Mouse (Mus musculus): ENCODE measurements around the gene Gm21954. TPM values are rescaled to one million over a fixed set of nuclear protein-coding genes. Genes with fewer than 3 reads are reported as not detected.

The Gm21954 gene
- total and polyA plus RNA-seq, 3 experiments, result not detected

DNA sequence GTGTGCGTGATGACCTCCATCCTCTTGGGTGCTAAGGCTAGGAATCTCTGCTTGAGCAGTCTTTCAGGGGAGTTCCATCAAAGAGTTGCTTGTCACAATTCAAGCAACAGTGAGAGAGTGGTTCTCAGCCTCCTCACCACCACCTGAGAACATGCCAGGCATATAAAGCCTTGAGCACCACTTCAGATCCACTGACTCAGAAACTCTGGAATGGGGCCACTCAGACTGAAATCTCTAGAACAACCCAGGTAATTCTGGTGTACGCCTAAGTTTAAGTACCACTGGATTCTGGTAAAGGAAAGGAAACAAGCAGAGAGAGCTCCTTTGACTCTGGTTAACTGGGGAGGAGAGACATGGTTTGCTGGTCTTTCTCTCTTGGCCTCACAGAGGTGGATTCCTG is 19.5 kb downstream of the Gm21954 start:
- DNase-seq (ENCODE audit: extremely low read depth), result no peak
- H3K36me3 ChIP-seq (replicated peaks in 1 of 2; ENCODE audit: control insufficient read depth in 1 of 2, insufficient read depth in 1 of 2, low read length in 1 of 2), result no peaks in the 10 kb centered on the region
- H3K4me1 ChIP-seq (ENCODE audit: control insufficient read depth in 1 of 2, insufficient read depth in 2 of 2), result no peaks in the 10 kb centered on the region
- H3K4me3 ChIP-seq (replicated peaks in 1 of 3; ENCODE audit: low read depth in 2 of 3, low read length in 2 of 3, poor library complexity in 1 of 3), result no peak overlapping the region
- H3K27ac ChIP-seq (ENCODE audit: insufficient read depth, low read depth), result no peak overlapping the region
- dilution Hi-C loops (cut with MboI; ENCODE audit: extremely low pct_ligation_motif_present, extremely low pct_unique_long_range_greater_than_20kb, low sequenced_read_pairs) (no loop called here), in situ Hi-C loops (cut with MboI; ENCODE audit: low pct_ligation_motif_present, low pct_unique_long_range_greater_than_20kb, low sequenced_read_pairs) (no loop called here)
- H3K4me2 ChIP-seq (ENCODE audit: insufficient read depth, low read depth, poor library complexity, severe bottlenecking), result no peak overlapping the region
- TF ChIP-seq JUN (IDR thresholded peaks at IDR 0.05; ENCODE audit: insufficient read depth, low read depth, low read length), result no peak
- TF ChIP-seq MEF2A (IDR thresholded peaks at IDR 0.05; ENCODE audit: borderline replicate concordance, low read depth, low read length), result no peak
- H3K9me3 ChIP-seq (replicated peaks; ENCODE audit: low read length), result peaks cover 71% of the 10 kb centered on the region
- no peaks in the 10 kb centered on the region for H3K79me2 ChIP-seq (replicated peaks; ENCODE audit: control insufficient read depth, extremely low read depth, insufficient read depth, poor library complexity, severe bottlenecking)
- no peak overlapping the region for H3K9ac ChIP-seq (ENCODE audit: insufficient read depth, low read depth)
- H3K27me3 ChIP-seq (replicated peaks), result no peaks in the 10 kb centered on the region

DNA sequence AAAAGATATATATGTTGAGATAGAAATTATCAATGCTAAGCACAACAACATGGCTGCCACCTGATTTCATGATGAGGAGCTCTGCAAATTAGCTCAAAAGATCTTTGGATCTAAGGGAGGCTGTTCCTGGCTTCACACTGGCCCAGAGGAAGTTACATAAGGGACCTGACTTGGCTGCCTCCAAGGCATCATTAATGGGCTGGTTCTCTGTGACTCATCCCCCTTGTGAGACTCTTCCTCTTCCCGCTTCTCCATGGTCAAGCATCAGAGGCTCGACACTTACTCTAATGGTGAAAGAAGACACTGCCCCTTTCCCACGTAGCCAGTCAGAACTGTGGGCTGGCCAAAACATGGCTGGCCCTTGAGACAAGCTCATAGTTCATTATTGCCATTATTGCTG is 20.1 kb downstream of the Gm21954 start:
- no peak for TF ChIP-seq ZMIZ1 (IDR thresholded peaks at IDR 0.05; ENCODE audit: low read depth, low read length)
- TF ChIP-seq KAT2A (IDR thresholded peaks at IDR 0.05; ENCODE audit: insufficient replicate concordance, low read length), result no peak
- TF ChIP-seq ELF1 (IDR thresholded peaks at IDR 0.05; ENCODE audit: low read depth, low read length), result no peak
- TF ChIP-seq MXI1 (IDR thresholded peaks at IDR 0.05; ENCODE audit: low read depth, low read length), result no peak
- no peak for TF ChIP-seq E2F4 (IDR thresholded peaks at IDR 0.05; ENCODE audit: insufficient replicate concordance, low read depth, low read length)
- TF ChIP-seq JUND (conservative IDR thresholded peaks at IDR 0.05; ENCODE audit: low read depth, low read length), result no peak
- TF ChIP-seq MAX (IDR thresholded peaks at IDR 0.05; ENCODE audit: low read length), result no peak
- TF ChIP-seq EP300 (IDR thresholded peaks at IDR 0.05; ENCODE audit: low read length), result no peak
- no peak for TF ChIP-seq POLR2AphosphoS2 (IDR thresholded peaks at IDR 0.05; ENCODE audit: low read depth, low read length)
- no peak for TF ChIP-seq ZC3H11A (IDR thresholded peaks at IDR 0.05; ENCODE audit: low read depth, low read length)
- no peak for TF ChIP-seq SMC3 (IDR thresholded peaks at IDR 0.05; ENCODE audit: low read depth, low read length)
- no peak for TF ChIP-seq MEF2A (IDR thresholded peaks at IDR 0.05; ENCODE audit: borderline replicate concordance, low read depth, low read length)
- H3K27me3 ChIP-seq (replicated peaks), result no peaks in the 10 kb centered on the region
- dilution Hi-C loops (cut with MboI; ENCODE audit: extremely low pct_ligation_motif_present, extremely low pct_unique_long_range_greater_than_20kb, low sequenced_read_pairs), result no loop called here

GRCm38 (mm10) chr3:55451035-55451434 is 21.0 kb downstream of the Gm21954 start:
- no peak overlapping the region for H3K27ac ChIP-seq (ENCODE audit: insufficient read depth, low read depth)
- no peak for DNase-seq (ENCODE audit: extremely low read depth)
- H3K4me1 ChIP-seq (ENCODE audit: control insufficient read depth in 1 of 2, insufficient read depth in 2 of 2), result no peaks in the 10 kb centered on the region
- no peaks in the 10 kb centered on the region for H3K27me3 ChIP-seq (replicated peaks)
- H3K79me2 ChIP-seq (replicated peaks; ENCODE audit: control insufficient read depth, extremely low read depth, insufficient read depth, poor library complexity, severe bottlenecking), result no peaks in the 10 kb centered on the region
- no peak overlapping the region for H3K9ac ChIP-seq (ENCODE audit: insufficient read depth, low read depth)
- in situ Hi-C loops (cut with MboI; ENCODE audit: low pct_ligation_motif_present, low pct_unique_long_range_greater_than_20kb, low sequenced_read_pairs), result no loop called here
- H3K4me2 ChIP-seq (ENCODE audit: insufficient read depth, low read depth, poor library complexity, severe bottlenecking), result no peak overlapping the region
- H3K4me3 ChIP-seq (replicated peaks in 1 of 3; ENCODE audit: low read depth in 2 of 3, low read length in 2 of 3, poor library complexity in 1 of 3), result no peak overlapping the region
- peaks cover 70% of the 10 kb centered on the region for H3K9me3 ChIP-seq (replicated peaks; ENCODE audit: low read length)
- no peaks in the 10 kb centered on the region for H3K36me3 ChIP-seq (replicated peaks in 1 of 2; ENCODE audit: control insufficient read depth in 1 of 2, insufficient read depth in 1 of 2, low read length in 1 of 2)
- dilution Hi-C loops (cut with MboI; ENCODE audit: extremely low pct_ligation_motif_present, extremely low pct_unique_long_range_greater_than_20kb, low sequenced_read_pairs), result no loop called here
- TF ChIP-seq RAD21 (IDR thresholded peaks at IDR 0.05; ENCODE audit: low read depth, low read length) (no peak), CTCF (conservative IDR thresholded peaks at IDR 0.05 in 1 of 2, IDR thresholded peaks at IDR 0.05 in 1 of 2; ENCODE audit: low read depth in 2 of 2, low read length in 2 of 2) (no peak), EP300 (IDR thresholded peaks at IDR 0.05; ENCODE audit: low read length) (no peak), ZC3H11A (IDR thresholded peaks at IDR 0.05; ENCODE audit: low read depth, low read length) (no peak), UBTF (IDR thresholded peaks at IDR 0.05; ENCODE audit: low read depth, low read length) (no peak), KAT2A (IDR thresholded peaks at IDR 0.05; ENCODE audit: insufficient replicate concordance, low read length) (no peak), GABPA (IDR thresholded peaks at IDR 0.05; ENCODE audit: insufficient replicate concordance, low read depth, low read length) (no peak), MEF2A (IDR thresholded peaks at IDR 0.05; ENCODE audit: borderline replicate concordance, low read depth, low read length) (no peak), JUN (IDR thresholded peaks at IDR 0.05; ENCODE audit: insufficient read depth, low read depth, low read length) (no peak), MAZ (IDR thresholded peaks at IDR 0.05; ENCODE audit: low read depth, low read length) (no peak), CHD2 (IDR thresholded peaks at IDR 0.05; ENCODE audit: low read length) (no peak), ETS1 (conservative IDR thresholded peaks at IDR 0.05; ENCODE audit: low read depth, low read length) (no peak), MAX (IDR thresholded peaks at IDR 0.05; ENCODE audit: low read length) (no peak), ZKSCAN1 (IDR thresholded peaks at IDR 0.05; ENCODE audit: borderline replicate concordance, low read depth, low read length) (no peak), ZNF384 (IDR thresholded peaks at IDR 0.05; ENCODE audit: low read depth, low read length) (no peak), TBP (conservative IDR thresholded peaks at IDR 0.05; ENCODE audit: low read depth, low read length) (no peak), TCF12 (IDR thresholded peaks at IDR 0.05; ENCODE audit: low read depth, low read length) (no peak)

More for the DNA sequence above, 20.1 kb downstream of the Gm21954 start:
- H3K27ac ChIP-seq (ENCODE audit: insufficient read depth, low read depth), result no peak overlapping the region
- H3K9me3 ChIP-seq (replicated peaks; ENCODE audit: low read length), result peaks cover 72% of the 10 kb centered on the region
- H3K4me2 ChIP-seq (ENCODE audit: insufficient read depth, low read depth, poor library complexity, severe bottlenecking), result no peak overlapping the region
- in situ Hi-C loops (cut with MboI; ENCODE audit: low pct_ligation_motif_present, low pct_unique_long_range_greater_than_20kb, low sequenced_read_pairs), result no loop called here
- H3K79me2 ChIP-seq (replicated peaks; ENCODE audit: control insufficient read depth, extremely low read depth, insufficient read depth, poor library complexity, severe bottlenecking), result no peaks in the 10 kb centered on the region
- H3K4me3 ChIP-seq (replicated peaks in 1 of 3; ENCODE audit: low read depth in 2 of 3, low read length in 2 of 3, poor library complexity in 1 of 3), result no peak overlapping the region
- no peaks in the 10 kb centered on the region for H3K4me1 ChIP-seq (ENCODE audit: control insufficient read depth in 1 of 2, insufficient read depth in 2 of 2)
- H3K9ac ChIP-seq (ENCODE audit: insufficient read depth, low read depth), result no peak overlapping the region
- DNase-seq (ENCODE audit: extremely low read depth), result no peak
- H3K36me3 ChIP-seq (replicated peaks in 1 of 2; ENCODE audit: control insufficient read depth in 1 of 2, insufficient read depth in 1 of 2, low read length in 1 of 2), result no peaks in the 10 kb centered on the region
